ENCODE assay signal across 19 mouse cellular contexts in genomic region chr9:37687288-37687940, GRCm38 (mm10). TPM values are rescaled to one million over a fixed set of nuclear protein-coding genes. Genes with fewer than 3 reads are reported as not detected.
DNase-seq lines count a peak whose midpoint lies in the region; ATAC-seq and TF ChIP-seq lines count a peak whose summit lies in the region.
"Had no signal": no experiment of that assay in that cellular context is flagged by ENCODE, and none has a peak within 500 bp of the region (broad histone marks: within the 10 kb centered on the region; RNA-seq: fewer than 3 reads in every experiment).

No protein-coding gene starts in this region.

- no peaks in the 10 kb centered on the region for H3K79me2 ChIP-seq in myocyte (ENCODE audit: control insufficient read depth, insufficient read depth)

- H3K27ac ChIP-seq in hindbrain, embryonic 15.5 days (replicated peaks) = no peak overlapping the region
- H3K27ac ChIP-seq in hindbrain, embryonic 12.5 days = no peak overlapping the region
- H3K27ac ChIP-seq in midbrain, embryonic 14.5 days (replicated peaks; ENCODE audit: low read depth, low read length) = no peak overlapping the region
- H3K27ac ChIP-seq in midbrain, embryonic 13.5 days = no peak overlapping the region
- H3K27ac ChIP-seq: gastrocnemius, adult 2 months; kidney, embryonic 15.5 days; limb, embryonic 15.5 days; neural tube, embryonic 12.5 days had no signal

- no peaks in the 10 kb centered on the region for H3K27me3 ChIP-seq in hindbrain, embryonic 15.5 days
- H3K27me3 ChIP-seq in hindbrain, embryonic 12.5 days = no peaks in the 10 kb centered on the region
- H3K27me3 ChIP-seq in midbrain, embryonic 14.5 days (ENCODE audit: control insufficient read depth, insufficient read depth, low read length) = no peaks in the 10 kb centered on the region
- H3K27me3 ChIP-seq in midbrain, embryonic 13.5 days = no peaks in the 10 kb centered on the region
- H3K27me3 ChIP-seq in myocyte (ENCODE audit: control insufficient read depth, insufficient read depth, insufficient read length) = no peaks in the 10 kb centered on the region
- H3K27me3 ChIP-seq: kidney, embryonic 15.5 days; limb, embryonic 15.5 days; neural tube, embryonic 12.5 days had no signal

- 0 out of 2 replicates have a peak, but pooled peaks have one; percentile 48 for ATAC-seq in hindbrain, embryonic 15.5 days (ENCODE audit: low FRiP score, low read depth)
- no peak for ATAC-seq in hindbrain, embryonic 12.5 days (ENCODE audit: low FRiP score)
- ATAC-seq in midbrain, embryonic 14.5 days (ENCODE audit: low FRiP score, low TSS enrichment) = peak; percentile 43; the same call in 1 of the 2 replicates
- ATAC-seq in midbrain, embryonic 13.5 days = no peak
- ATAC-seq: liver, postnatal 0 days had no signal

- no peaks in the 10 kb centered on the region for H3K4me1 ChIP-seq in hindbrain, embryonic 15.5 days (replicated peaks)
- H3K4me1 ChIP-seq in hindbrain, embryonic 12.5 days = no peaks in the 10 kb centered on the region
- H3K4me1 ChIP-seq in midbrain, embryonic 14.5 days (ENCODE audit: control insufficient read depth, insufficient read depth, low read length) = no peaks in the 10 kb centered on the region
- H3K4me1 ChIP-seq in midbrain, embryonic 13.5 days (replicated peaks) = no peaks in the 10 kb centered on the region
- H3K4me1 ChIP-seq: kidney, embryonic 15.5 days; limb, embryonic 15.5 days; neural tube, embryonic 12.5 days had no signal

- TF ChIP-seq POLR2A in brain, embryonic 14.5 days (IDR thresholded peaks at IDR 0.05; ENCODE audit: borderline replicate concordance, extremely low read depth, insufficient read depth, insufficient read length, poor library complexity, severe bottlenecking) = no peak
- no peak for TF ChIP-seq POLR2A in myocyte (IDR thresholded peaks at IDR 0.05; ENCODE audit: insufficient read length, low read depth)

- 71% methylated on average over 3 of the region's 3 CpGs for WGBS in hindbrain, embryonic 15.5 days
- whole genome bisulfite sequencing in hindbrain, embryonic 12.5 days = 77% methylated on average over 3 of the region's 3 CpGs
- 59% methylated on average over 3 of the region's 3 CpGs for WGBS in midbrain, embryonic 14.5 days
- WGBS in midbrain, embryonic 13.5 days = 64% methylated on average over 3 of the region's 3 CpGs

- H3K4me2 ChIP-seq in hindbrain, embryonic 15.5 days = no peak overlapping the region
- no peak overlapping the region for H3K4me2 ChIP-seq in hindbrain, embryonic 12.5 days (replicated peaks)
- H3K4me2 ChIP-seq in midbrain, embryonic 14.5 days (ENCODE audit: low read length) = no peak overlapping the region
- H3K4me2 ChIP-seq in midbrain, embryonic 13.5 days (replicated peaks) = no peak overlapping the region
- no peak overlapping the region for H3K4me2 ChIP-seq in myocyte (ENCODE audit: low read depth)
- H3K4me2 ChIP-seq: kidney, embryonic 15.5 days; limb, embryonic 15.5 days; neural tube, embryonic 12.5 days had no signal

- DNase-seq in midbrain, embryonic 14.5 days = peak; percentile 74
- DNase-seq in brain, embryonic 14.5 days (ENCODE audit: low read depth) = peak; percentile 69
- DNase-seq in spleen, postnatal 36 days (ENCODE audit: low spot score in 2 of 2) = no peak
- DNase-seq: adrenal gland, adult 8-10 months; cerebellum, adult 9-11 months; embryo, embryonic 11 days; gastrocnemius, adult 2 months; heart, adult 18-20 months; liver, postnatal 0 days had no signal

- TF ChIP-seq CTCF in brain, embryonic 14.5 days (IDR thresholded peaks at IDR 0.05; ENCODE audit: borderline replicate concordance, extremely low read depth, insufficient read depth, insufficient read length) = no peak

- no peaks in the 10 kb centered on the region for H3K9me3 ChIP-seq in hindbrain, embryonic 15.5 days
- no peaks in the 10 kb centered on the region for H3K9me3 ChIP-seq in hindbrain, embryonic 12.5 days (replicated peaks)
- no peaks in the 10 kb centered on the region for H3K9me3 ChIP-seq in midbrain, embryonic 14.5 days (ENCODE audit: control insufficient read depth, low read length)
- no peaks in the 10 kb centered on the region for H3K9me3 ChIP-seq in midbrain, embryonic 13.5 days
- H3K9me3 ChIP-seq: kidney, embryonic 15.5 days; limb, embryonic 15.5 days; neural tube, embryonic 12.5 days had no signal

- H3ac ChIP-seq in myocyte (ENCODE audit: control insufficient read depth, insufficient read length) = no peak overlapping the region

- H3K36me3 ChIP-seq in hindbrain, embryonic 15.5 days = no peaks in the 10 kb centered on the region
- no peaks in the 10 kb centered on the region for H3K36me3 ChIP-seq in hindbrain, embryonic 12.5 days
- no peaks in the 10 kb centered on the region for H3K36me3 ChIP-seq in midbrain, embryonic 14.5 days (ENCODE audit: control insufficient read depth, insufficient read depth, low read length)
- H3K36me3 ChIP-seq in midbrain, embryonic 13.5 days = no peaks in the 10 kb centered on the region
- H3K36me3 ChIP-seq in myocyte (ENCODE audit: control insufficient read depth, insufficient read depth) = no peaks in the 10 kb centered on the region
- H3K36me3 ChIP-seq: kidney, embryonic 15.5 days; limb, embryonic 15.5 days; neural tube, embryonic 12.5 days had no signal

- no peak overlapping the region for H3K4me3 ChIP-seq in hindbrain, embryonic 15.5 days
- H3K4me3 ChIP-seq in hindbrain, embryonic 12.5 days = no peak overlapping the region
- no peak overlapping the region for H3K4me3 ChIP-seq in midbrain, embryonic 14.5 days (replicated peaks; ENCODE audit: low read depth, low read length)
- no peak overlapping the region for H3K4me3 ChIP-seq in midbrain, embryonic 13.5 days (replicated peaks)
- no peak overlapping the region for H3K4me3 ChIP-seq in myocyte
- H3K4me3 ChIP-seq: erythroblast, embryonic 14.5 days; gastrocnemius, adult 2 months; kidney, embryonic 15.5 days; limb, embryonic 15.5 days; neural tube, embryonic 12.5 days had no signal

- H3K9ac ChIP-seq in hindbrain, embryonic 15.5 days = no peak overlapping the region
- H3K9ac ChIP-seq in hindbrain, embryonic 12.5 days = no peak overlapping the region
- no peak overlapping the region for H3K9ac ChIP-seq in midbrain, embryonic 14.5 days (replicated peaks; ENCODE audit: low read length)
- no peak overlapping the region for H3K9ac ChIP-seq in midbrain, embryonic 13.5 days (replicated peaks)
- H3K9ac ChIP-seq: kidney, embryonic 15.5 days; limb, embryonic 15.5 days; liver, postnatal 0 days; neural tube, embryonic 12.5 days had no signal

TF ChIP-seq in myocyte, 11 proteins besides CTCF, POLR2A, EP300 and RAD21:
- TF ChIP-seq REST (IDR thresholded peaks at IDR 0.05; ENCODE audit: insufficient read depth, insufficient read length) (no peak), CEBPB (IDR thresholded peaks at IDR 0.05; ENCODE audit: insufficient read depth, poor library complexity, severe bottlenecking) (peak; percentile 85), POLR2AphosphoS2 (IDR thresholded peaks at IDR 0.05; ENCODE audit: insufficient read length, low read depth) (no peak)

RNA-seq across cellular contexts. Expression of gene Panx3, which starts 18.4 kb away (rescaled TPM):
- polyA plus RNA-seq in hindbrain, embryonic 15.5 days (2015; fragmentation: Nextera tagmentation; extraction: Ambion mirVana) = not detected in 2 replicates
- 0.79 and 3.0 TPM in 2 replicates for polyA plus RNA-seq in hindbrain, embryonic 12.5 days (2016; fragmentation: Nextera tagmentation; extraction: Ambion mirVana)
- polyA plus RNA-seq in midbrain, embryonic 14.5 days (2014; fragmentation: Nextera tagmentation; extraction: Ambion mirVana) = not detected in 2 replicates
- polyA plus RNA-seq in midbrain, embryonic 13.5 days (2015; fragmentation: Nextera tagmentation; extraction: Ambion mirVana) = not detected in 2 replicates
- 0.13 and 3.2 TPM in 2 replicates for polyA plus RNA-seq in brain, embryonic 14.5 days (2012; rRNA removed)
- polyA plus RNA-seq in myocyte (2012; fragmentation: generic; extraction: Trizol) = 0.02 TPM
- polyA plus RNA-seq: erythroblast, embryonic 14.5 days; intestine, embryonic 14.5 days; kidney, embryonic 15.5 days; liver, postnatal 0 days; neural tube, embryonic 12.5 days had no signal

RNA-seq across cellular contexts. Expression of gene Olfr160, which starts 28.6 kb away (rescaled TPM):
- not detected in 2 replicates for polyA plus RNA-seq in hindbrain, embryonic 15.5 days (2015; fragmentation: Nextera tagmentation; extraction: Ambion mirVana)
- not detected in 2 replicates for polyA plus RNA-seq in hindbrain, embryonic 12.5 days (2016; fragmentation: Nextera tagmentation; extraction: Ambion mirVana)
- polyA plus RNA-seq in midbrain, embryonic 14.5 days (2014; fragmentation: Nextera tagmentation; extraction: Ambion mirVana) = not detected in 2 replicates
- not detected in 2 replicates for polyA plus RNA-seq in midbrain, embryonic 13.5 days (2015; fragmentation: Nextera tagmentation; extraction: Ambion mirVana)
- not detected in 2 replicates for polyA plus RNA-seq in brain, embryonic 14.5 days (2012; rRNA removed)
- not detected for polyA plus RNA-seq in myocyte (2012; fragmentation: generic; extraction: Trizol)
- polyA plus RNA-seq: erythroblast, embryonic 14.5 days; heart, embryonic 16.5 days; intestine, embryonic 14.5 days; kidney, embryonic 15.5 days; limb, embryonic 15.5 days; liver, postnatal 0 days; neural tube, embryonic 12.5 days had no signal

RNA-seq across cellular contexts. Expression of gene Tbrg1, which starts 30.3 kb away (rescaled TPM):
- 86.4 and 88.3 TPM in 2 replicates for polyA plus RNA-seq in hindbrain, embryonic 15.5 days (2015; fragmentation: Nextera tagmentation; extraction: Ambion mirVana)
- 129 and 140 TPM in 2 replicates for polyA plus RNA-seq in hindbrain, embryonic 12.5 days (2016; fragmentation: Nextera tagmentation; extraction: Ambion mirVana)
- polyA plus RNA-seq in midbrain, embryonic 14.5 days (2014; fragmentation: Nextera tagmentation; extraction: Ambion mirVana) = 89.5 and 91.6 TPM in 2 replicates
- polyA plus RNA-seq in midbrain, embryonic 13.5 days (2015; fragmentation: Nextera tagmentation; extraction: Ambion mirVana) = 85.8 and 89.4 TPM in 2 replicates
- 49.7 and 52.0 TPM in 2 replicates for polyA plus RNA-seq in brain, embryonic 14.5 days (2012; rRNA removed)
- polyA plus RNA-seq in myocyte (2012; fragmentation: generic; extraction: Trizol) = 93.3 TPM

RNA-seq across cellular contexts. Expression of gene Olfr874, which starts 57.5 kb away (rescaled TPM):
- polyA plus RNA-seq in hindbrain, embryonic 15.5 days (2015; fragmentation: Nextera tagmentation; extraction: Ambion mirVana) = not detected in 2 replicates
- not detected in 2 replicates for polyA plus RNA-seq in hindbrain, embryonic 12.5 days (2016; fragmentation: Nextera tagmentation; extraction: Ambion mirVana)
- polyA plus RNA-seq in midbrain, embryonic 14.5 days (2014; fragmentation: Nextera tagmentation; extraction: Ambion mirVana) = not detected in 2 replicates
- polyA plus RNA-seq in midbrain, embryonic 13.5 days (2015; fragmentation: Nextera tagmentation; extraction: Ambion mirVana) = not detected in 2 replicates
- 0.10 TPM in 1 of 2 replicates, not detected in the other for polyA plus RNA-seq in brain, embryonic 14.5 days (2012; rRNA removed)
- polyA plus RNA-seq in myocyte (2012; fragmentation: generic; extraction: Trizol) = not detected
- polyA plus RNA-seq: heart, embryonic 16.5 days; intestine, embryonic 14.5 days; kidney, embryonic 15.5 days; limb, embryonic 15.5 days; liver, postnatal 0 days; neural tube, embryonic 12.5 days had no signal

Comparison
In these comparisons a context has a peak if more than half of its experiments do, and no peak if none do; other contexts are left out.
1. ATAC-seq: peak in hindbrain, embryonic 15.5 days (single experiment) and midbrain, embryonic 14.5 days (single experiment); none in hindbrain, embryonic 12.5 days (single experiment) and midbrain, embryonic 13.5 days (single experiment).
2. DNase-seq: peak in midbrain, embryonic 14.5 days (single experiment) and brain, embryonic 14.5 days (single experiment); none in spleen, postnatal 36 days (0 of 2).